Mouse (Mus musculus) embryo, embryonic 10 days (tissue): ENCODE results near the gene Cdkn2d.
"Not testable (repeated sequence)": the region's sequence is repeated elsewhere in the genome, so short reads cannot be mapped to it uniquely, and the experiment has no call there.

Source experiments
- DNase-seq: peaks from one replicate; pipeline ENCODE4 v3.0.0-alpha.2; 2015; ENCODE audit warnings: low spot score

Gene Cdkn2d

DNA sequence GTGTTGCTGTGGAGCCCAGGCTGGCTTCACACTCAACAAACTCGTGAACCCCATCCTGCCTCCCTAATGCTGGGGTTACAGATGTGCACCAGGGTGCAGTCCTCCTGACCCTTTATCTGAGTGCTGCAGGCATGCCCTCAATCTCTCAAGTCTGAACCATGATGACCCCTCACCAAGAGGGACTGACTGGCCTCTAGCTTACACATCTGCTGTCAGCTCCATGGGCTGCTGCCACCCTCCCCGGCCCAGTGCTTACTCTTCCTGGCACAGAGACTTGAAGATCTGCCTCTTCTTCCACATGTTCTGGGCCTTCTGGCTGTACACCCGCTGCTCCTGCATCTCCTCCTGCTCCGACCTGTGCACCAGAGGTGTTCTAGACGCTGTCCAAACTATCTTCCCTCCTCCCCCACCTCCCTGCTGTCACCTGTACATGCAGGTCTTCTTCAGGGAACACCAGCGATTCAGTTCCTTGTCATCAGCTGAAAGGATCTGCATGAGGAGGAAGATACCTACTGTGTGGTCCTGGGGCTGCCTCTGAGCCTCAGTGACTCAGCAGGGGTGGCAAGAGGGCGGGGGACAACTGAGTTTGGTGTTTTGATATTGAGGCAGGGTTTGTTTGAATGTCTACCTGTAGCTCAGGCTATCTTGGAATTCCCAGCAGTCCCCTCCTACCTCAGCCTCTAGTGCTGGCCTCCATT lies 16.0 kb downstream of the Cdkn2d start:
- DNase-seq, result no peak

DNA sequence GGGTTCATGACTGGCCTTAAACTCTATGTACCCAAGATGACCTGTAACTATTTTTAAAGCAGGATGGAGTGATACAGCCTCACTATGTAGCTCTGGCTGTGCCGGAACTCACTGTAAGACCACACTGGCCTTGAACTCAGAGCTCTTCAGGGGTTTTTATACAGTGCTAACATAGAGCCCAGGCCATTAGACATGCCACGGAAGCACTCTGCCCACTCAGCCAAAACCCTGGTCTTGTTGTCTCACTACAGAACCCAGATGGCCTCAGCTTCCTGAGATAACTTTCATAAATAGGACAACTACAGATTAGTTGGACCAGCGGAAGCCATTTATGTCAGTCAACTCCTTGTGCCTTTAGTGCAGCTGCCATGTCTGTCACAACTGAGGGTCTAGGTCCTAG lies 16.9 kb downstream of the Cdkn2d start:
- no peak for DNase-seq

DNA sequence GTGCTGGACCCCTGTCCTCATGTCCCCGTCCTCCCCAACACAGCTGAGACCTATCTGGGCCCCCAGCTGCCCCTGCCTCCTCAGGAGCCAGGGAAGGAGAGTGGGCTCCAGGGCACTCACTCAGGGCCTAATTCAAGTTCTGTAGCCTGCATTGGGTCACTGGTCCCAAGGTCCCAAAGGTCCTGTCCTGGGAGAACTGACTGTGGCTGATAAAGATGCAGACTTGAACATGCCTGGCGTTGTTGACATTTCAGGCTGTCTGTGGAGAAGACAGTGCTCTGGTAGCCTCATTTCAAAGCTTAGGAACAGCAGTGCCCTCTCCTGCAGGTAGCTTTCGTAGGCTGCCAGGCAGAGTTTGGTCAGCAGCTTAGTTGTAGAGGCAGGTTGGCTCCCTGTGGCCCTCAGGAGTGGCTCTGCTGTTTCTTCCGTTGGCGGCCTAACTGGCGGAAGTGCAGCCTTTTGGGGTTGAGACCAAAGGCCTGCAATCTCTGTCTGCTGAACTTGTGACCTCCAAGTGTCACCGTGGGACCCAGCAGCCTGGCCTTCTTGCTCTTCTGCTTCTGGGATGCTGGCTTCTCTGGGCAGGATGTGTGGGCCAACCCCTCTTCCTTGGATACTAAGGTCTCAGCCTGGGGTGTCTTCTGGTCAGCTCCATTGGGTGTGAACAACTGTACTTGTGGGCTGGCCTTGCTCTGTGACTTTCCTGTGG lies 17.5 kb downstream of the Cdkn2d start:
- no peak for DNase-seq

DNA sequence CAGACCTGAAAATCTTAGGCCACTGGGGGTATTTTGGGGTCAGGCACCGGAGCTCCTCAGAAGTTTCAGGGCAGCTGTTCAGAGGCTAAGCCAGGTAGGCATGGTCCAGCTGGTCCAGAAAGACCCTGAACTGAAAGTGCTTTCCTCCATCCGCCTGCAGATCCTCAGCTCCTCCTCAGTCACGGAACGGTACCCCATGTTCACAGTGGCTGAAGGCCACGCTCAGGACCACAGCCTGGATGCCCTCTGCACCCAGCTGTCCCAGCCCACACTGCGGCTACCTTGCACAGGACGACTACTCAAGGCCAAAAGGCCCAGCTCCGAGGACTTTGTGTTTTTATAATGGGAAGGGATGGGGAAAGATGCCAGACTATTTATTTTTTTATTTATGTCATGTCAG lies 18.1 kb downstream of the Cdkn2d start:
- no peak for DNase-seq

DNA sequence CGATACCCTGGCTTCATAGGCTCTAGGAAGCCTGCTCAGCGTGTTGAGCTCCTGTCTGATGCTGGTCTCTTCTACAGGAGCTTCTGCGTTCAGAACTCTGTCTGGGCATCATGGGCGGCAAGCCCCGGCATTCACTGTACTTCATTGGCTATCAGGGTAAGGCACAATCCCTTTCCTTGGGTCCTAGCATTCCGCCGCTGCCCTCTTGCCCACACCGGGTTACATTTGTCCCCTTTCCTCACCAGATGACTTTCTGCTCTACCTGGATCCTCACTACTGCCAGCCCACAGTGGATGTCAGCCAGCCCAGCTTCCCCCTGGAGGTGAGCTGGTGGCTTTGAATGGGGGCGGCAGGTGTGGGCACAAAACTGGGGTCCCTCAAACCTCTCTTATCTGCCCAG lies 18.8 kb downstream of the Cdkn2d start:
- DNase-seq, result no peak

DNA sequence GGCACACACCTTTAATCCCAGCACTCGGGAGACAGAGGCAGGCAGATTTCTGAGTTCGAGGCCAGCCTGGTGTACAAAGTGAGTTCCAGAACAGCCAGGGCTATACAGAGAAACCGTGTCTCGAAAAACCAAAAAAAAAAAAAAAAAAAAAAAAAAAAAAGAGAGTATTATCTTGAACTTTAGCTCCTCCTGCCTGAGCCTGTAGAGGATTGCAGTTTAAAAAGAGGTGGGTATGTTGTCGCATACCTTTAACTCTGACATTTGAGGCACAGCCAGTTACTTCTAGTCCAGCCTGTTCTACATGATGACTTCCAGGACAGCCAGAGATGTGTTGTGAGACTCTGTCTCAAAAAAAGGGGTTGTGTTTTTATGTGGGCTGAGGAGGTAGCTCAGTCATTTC lies 21.6 kb downstream of the Cdkn2d start:
- DNase-seq, result not testable (repeated sequence)

DNA sequence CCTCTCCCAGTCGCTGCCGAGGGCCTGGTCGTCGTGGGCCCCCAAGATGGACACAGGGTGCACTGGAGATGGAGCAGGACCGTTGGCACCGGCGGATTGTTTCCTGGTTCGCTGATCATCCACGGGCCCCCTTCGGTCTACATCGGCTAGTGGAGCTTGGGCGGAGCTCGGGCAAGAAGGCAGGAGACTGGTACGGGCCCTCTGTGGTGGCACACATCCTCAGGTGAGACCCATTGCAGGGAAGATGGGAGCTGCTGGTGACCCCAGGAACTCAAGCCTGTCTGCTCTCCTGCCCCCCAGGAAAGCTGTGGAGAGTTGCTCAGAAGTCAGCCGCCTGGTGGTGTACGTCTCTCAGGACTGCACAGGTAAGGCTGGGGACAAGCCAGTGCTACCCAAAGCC lies 22.9 kb downstream of the Cdkn2d start:
- DNase-seq, result no peak

DNA sequence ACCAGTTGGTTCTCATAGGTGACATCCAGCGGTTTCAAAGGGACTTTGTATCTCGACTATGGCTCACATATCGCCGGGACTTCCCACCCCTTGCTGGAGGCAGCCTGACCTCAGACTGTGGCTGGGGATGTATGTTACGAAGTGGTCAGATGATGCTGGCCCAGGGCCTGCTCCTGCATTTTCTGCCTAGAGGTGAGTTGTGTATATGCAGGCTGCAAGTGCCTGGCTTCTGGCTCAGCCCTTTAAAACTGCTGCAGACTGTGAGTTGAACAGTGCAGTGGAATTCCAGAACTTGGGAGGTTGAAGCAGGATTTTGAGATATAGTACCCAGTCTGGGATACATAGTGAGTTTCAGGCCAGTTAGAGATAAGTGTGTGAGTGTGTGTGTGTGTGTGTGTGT lies 24.3 kb downstream of the Cdkn2d start:
- no peak for DNase-seq

DNA sequence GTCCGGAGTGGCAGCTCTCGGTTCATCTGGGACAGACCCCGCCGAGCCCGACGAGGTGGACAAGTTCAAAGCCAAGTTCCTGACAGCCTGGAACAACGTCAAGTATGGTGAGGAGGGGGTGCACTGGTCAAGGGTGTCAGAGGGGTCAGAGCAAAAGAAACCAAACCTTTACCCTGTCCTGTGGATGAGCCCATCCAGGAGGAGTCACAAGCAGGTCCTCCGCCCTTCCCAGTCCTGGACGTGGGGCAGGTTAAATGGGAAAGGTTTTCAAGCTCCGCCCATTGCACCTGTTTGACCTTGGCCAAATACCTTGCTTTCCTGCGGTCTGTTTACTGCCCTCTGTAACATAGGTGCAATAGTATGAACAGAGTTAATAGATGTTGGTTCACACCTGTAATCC lies 25.6 kb downstream of the Cdkn2d start:
- DNase-seq, result no peak

DNA sequence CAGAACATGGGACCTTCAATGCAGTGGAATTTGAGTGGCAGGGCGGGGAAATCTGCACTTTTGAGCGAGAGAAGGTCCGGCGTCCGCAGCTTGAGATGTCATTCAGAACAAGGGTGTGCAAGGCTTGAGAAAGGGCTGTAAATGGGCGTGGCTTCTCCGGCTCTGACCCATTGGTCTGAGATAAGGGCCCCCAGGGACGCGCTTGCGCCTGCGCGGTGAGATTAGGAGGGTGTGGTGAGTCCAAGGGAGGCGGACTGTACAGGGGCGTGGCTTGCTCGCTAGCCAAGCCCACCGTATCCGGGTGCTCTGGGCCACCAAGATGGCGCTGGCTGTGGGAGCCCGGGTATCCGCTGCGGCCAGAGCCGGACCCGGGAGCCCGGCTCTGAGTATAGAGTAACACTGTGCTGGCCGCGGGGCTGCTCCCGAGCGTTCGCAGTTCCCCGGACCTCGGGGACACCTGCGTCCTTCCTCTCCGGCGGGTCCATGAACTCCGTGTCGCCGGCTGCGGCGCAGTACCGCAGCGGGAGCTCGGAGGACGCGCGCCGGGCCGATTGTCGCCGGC lies 26.1 kb downstream of the Cdkn2d start, which contains the start of gene Atg4d:
Atg4d (plus strand) TSS at position 294 of the 562 bp plus-strand sequence.
- peak; percentile 100 for DNase-seq

DNA sequence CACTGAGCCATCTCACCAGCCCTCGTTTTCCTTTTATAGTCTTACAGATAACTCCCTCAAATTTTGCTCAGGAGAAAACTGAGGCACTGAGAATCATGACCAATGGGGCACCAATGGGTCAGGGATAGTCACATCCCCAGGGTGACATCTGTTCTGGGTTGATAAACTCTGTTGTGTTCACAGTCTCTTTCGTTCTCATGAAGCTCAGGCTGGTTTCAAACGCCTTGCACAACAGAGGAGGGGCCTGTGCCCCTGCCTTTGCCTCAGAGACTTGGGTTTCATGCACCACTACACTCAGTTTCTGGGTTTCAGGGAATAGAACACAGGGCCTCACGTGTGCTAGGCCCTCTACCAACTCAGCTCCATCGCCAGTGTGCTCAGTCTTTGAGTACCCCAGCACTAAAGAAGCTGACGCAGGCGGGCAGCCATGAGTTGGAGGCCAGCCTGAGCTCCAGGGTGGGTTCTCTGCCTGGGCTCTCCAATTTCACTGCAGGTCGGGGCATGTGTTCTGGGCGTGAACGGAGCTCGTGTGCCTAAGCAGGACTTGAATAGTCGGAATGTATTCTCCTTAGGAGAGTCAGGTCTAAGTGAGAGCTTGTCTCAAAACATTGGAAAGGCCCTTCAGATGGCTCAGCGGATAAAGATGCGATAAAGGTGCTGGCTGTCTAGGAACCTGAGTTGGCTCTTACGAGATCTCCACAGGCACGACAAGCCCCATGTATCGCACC lies 26.8 kb downstream of the Cdkn2d start:
- DNase-seq, result peak; percentile 39

DNA sequence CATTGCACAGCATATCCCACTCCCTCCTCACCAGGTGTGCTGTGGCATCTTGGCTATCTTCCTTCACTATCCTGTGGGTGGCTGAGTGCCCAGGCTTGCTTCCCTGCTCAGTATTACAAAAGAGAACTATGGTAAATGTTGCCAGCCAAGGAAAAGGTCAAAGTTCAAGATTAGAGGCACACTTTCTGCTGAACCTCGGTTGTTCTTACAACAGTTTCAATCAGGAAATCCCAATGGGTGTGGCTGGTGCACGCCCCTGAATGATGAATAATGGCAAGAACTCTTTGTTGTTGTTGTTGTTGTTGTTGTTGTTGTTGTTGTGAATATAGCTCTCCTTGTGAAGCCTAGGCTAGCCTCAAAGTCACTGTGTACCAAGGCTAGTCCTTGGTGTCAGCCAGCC lies 29.4 kb downstream of the Cdkn2d start:
- DNase-seq, result no peak

DNA sequence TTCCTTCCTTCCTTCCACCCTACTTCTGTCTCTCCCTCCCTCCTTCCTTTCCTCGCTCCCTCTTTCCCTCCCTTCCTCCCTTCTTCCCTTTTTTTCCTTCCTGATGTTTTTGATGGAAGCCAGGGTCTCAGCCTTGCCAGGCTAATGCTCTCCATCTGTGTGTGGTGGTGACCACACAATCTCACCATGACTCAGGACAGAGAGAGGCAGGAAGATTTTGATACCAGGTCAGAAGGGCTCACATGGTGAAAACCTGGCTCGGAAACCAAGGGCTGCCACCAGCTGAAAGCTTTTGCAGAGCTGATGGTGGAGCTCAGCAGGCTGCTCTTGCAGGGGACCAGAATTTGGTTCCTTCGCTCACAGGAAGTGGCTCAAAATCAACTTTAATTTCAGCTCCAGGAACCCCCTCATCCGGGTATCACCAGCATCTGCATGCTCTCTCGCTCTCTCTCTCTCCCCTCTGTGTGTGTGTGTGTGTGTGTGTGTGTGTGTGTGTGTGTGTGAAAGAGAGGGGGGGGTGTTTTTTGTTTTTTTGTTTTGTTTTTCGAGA lies 30.6 kb downstream of the Cdkn2d start:
- DNase-seq, result no peak

DNA sequence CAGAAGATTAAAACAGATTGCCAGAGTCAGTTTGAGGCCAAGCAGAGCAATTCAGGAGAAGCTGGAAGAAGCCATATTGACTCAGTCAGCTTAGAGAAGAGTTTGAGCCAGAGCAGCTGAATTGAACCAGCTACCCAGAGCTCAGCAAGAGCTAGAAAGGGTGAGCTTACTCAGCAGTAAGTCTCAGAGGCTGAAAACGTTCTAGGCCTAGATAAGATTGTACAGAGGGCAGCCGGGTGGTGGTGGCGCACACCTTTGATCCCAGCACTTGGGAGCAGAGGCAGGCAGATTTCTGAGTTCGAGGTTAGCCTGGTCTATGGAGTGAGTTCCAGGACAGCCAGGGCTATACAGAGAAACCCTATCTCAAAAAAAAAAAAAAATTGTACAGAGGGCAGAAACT lies 34.9 kb downstream of the Cdkn2d start:
- not testable (repeated sequence) for DNase-seq

DNA sequence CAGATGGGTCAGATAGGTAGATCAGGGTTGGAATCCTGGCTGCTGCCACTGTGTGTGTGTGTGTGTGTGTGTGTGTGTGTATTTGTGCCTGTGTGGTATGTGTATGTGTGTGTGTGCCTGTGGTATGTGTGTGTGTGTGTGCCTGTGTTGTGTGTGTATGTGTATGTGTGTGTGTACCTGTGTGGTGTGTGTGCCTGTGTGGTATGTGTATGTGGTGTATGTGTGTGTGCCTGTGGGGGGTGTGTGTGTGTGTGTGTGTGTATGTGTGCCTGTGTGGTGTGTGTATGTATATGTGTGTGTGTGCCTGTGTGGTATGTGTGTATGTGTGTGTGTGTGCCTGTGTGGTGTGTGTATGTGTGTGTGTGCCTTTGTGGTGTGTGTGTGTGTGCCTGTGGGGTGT lies 36.5 kb downstream of the Cdkn2d start:
- DNase-seq, result no peak

DNA sequence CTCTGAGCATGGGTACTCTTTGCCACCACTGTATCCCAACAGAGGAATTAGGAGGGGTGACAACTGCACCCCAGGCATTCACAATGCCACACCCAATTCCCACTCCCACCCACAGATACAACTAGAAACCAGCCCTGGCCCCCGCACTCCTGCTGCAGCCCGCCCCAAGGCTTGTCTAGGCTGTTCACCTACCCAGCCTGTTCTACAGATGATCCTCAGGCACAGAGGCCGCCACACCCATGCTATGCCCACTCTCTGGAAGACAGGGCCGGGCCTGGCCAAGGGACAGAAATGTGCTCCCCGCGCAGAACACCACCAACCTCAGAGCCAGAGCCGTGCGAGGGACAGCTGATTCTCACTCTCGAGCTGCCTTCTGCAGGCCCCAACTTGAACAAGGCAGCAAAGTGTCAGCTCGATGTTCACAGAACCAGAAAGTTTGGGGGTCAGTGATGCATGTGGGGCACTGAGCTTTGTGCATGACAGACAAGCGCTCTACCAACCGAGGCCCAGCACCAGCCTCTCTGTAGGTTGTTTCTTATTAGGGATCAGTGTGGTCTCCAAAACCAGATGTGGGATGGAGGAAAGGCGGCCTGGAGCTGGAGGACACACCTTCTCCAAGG lies 40.0 kb downstream of the Cdkn2d start:
- DNase-seq, result no peak

DNA sequence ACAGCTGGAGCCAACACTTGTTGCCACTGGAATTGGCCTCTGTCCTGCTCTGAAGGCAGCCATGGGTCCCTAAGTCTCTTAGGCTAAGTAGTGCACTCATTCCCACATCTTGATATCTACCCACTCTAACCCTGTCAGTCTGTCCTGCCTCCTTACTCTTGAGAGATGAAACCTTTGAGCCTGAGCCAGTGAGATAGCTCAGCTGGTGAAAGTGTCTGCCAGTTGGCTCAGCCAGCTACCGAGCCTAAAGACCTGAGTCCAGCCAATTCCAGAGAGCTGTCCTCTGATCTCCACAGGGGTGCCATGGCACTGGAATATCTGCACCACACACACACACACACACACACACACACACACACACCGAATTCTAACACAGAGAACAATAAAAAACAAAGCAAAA lies 40.7 kb downstream of the Cdkn2d start:
- DNase-seq, result no peak

DNA sequence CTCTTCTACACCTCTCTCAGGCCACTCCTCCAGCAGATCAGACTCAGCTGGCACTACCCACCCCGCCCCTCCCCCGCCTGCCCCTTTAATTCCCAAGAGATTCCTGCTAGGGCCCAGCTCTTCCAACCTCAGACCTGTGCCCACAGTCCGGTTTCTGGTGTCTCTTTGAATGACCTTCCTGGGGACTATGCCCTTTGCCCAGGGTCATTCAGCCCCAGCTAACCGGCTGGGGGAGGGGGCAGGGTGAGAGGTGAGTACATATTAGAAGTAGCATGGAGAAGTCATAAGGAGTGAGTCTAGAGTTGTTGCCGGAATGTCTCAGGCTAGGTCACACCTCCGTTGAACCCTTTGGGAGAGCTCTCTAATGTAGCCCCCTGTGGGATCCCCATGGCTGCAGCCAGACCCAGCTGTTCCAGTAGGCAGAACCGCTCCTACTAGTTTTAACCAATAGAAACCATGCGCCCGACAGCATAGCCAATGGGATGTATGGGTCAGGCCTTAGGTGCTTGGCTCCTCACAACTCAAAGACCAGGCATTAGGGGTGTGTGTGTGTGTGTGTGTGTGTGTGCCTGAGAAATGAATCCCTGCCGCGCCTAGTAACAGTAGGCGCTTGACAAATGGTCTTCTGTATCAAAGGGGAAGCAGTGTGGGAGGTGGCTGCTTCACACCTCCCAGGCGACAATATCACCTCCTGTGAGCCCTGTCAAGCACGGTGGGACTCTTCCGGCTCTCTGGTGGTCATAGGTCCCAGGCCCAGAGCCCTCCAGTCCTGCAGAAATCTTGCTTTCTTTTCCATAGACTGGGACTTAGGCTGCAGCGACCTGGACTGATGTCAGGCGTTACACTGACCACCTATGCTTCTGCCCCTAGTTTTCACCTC lies 41.3 kb downstream of the Cdkn2d start:
- no peak for DNase-seq

DNA sequence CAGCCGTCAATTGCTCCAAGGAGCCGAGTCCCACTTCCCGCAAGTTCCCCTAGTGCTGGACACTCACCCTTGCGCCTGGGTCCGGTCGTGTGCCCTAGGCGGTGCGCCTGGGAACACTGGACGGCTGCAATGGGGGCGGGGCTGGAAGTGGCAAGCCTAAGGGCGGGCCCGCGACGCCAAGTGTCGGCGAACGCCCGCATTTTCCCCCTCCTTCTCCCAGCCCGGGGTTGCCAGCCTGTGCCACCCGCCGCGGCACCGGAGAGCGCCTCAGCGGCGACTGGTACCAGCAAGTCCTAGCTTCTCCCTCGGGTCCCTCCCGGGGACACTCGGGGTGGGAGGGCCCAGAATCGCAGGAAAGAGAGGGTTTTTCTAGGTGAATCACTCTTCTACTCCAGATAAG lies 42.9 kb downstream of the Cdkn2d start, which contains the start of gene S1pr5:
S1pr5 (minus strand) TSS at position 118 of the 400 bp plus-strand sequence.
- DNase-seq, result peak; percentile 42

DNA sequence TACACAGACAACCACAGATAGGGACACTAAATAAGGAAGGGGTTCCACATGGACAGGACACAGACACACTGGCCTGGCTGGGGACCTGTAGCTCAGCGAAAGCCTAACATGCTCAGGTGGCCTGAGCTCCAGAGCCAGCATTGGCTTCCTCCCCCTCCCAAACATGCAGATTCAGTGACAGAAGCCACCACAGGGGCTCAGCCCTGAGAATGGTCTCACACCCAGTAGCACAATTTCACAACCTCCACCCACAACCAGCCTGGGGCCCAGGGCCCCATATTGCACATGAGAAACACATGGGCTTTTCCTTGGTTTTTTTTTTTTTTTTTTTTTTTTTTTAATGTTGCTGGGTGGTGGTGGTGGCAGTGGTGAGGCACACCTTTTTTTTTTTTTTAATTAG lies 44.9 kb downstream of the Cdkn2d start:
- DNase-seq, result no peak

DNA sequence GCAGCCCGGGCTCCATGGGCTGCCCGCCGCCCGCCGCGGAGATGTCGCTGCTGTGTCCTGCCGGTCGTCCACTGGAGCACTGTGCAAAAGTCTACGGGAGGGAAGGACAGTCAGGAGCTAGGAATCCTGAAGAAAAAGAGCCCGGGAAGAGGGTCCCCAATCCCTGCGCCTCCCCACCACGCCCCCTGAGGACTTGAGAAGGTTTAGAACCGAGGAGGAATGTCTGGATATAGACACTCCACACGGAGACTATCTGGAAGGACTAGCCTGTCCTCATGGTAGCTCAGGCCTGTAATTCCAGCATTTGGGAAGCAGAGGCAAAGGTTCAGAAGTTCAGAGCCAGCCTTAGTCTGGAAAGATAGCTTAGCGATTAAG lies 46.1 kb downstream of the Cdkn2d start:
- DNase-seq, result no peak
